Mouse (Mus musculus) c-Kit-positive CD71-positive TER-119-negative erythroid progenitor cells, embryonic 14.5 days (primary cell): ENCODE measurements at regions not wholly inside any gene's neighbourhood (a gene's known extent, or its start where the extent isn't known, plus 50 kb on each side); places are given as distances from the start of the nearest gene placed in this dataset.

Source experiments
- DNase-seq: peaks from one replicate; pipeline ENCODE4 v3.0.0-alpha.2; 2013; ENCODE audit warnings: low read depth

- DNase-seq: no peak
Observed at GRCm38 (mm10) chr9:52377761-52378160, 209.4 kb upstream of the Zc3h12c start.

DNA sequence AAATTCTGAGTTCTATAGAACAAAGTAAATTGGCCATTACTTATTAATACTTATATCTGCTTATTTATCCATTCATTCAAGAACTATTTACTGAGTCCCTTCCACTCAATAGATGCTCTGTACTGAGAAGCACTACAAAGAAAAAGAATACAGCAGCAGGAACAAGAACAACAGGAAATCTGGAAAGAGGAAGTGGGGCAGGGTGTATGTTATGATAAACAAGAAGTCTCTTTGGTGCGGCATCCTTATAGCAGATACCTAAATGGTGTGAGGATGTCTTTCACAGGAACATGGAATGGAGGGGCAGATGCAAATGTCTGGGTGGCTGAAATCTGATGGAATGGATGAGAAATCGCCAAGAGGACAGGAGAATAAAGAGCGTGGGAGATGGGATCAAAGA lies 208.5 kb upstream of the Zc3h12c start:
- DNase-seq: no peak

DNA sequence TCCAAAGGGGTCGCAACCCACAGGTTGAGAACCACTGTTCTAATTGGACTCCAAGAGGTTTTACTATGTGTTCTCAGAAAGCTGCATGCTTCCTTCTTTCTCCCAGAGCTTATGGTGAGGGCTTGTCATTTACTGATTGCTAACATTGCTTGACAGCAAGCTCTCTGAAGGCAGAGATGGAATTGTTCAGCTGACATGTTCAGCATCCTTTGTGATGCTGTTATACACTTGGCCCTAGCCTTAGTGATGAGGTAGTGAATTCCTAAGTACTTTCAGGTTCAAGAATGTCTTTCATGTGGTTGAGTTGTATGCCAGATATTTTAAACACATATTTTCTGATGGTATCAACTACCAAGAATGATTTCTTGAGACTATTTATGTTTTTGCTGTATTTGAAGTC lies 202.9 kb upstream of the Zc3h12c start:
- no peak for DNase-seq

DNA sequence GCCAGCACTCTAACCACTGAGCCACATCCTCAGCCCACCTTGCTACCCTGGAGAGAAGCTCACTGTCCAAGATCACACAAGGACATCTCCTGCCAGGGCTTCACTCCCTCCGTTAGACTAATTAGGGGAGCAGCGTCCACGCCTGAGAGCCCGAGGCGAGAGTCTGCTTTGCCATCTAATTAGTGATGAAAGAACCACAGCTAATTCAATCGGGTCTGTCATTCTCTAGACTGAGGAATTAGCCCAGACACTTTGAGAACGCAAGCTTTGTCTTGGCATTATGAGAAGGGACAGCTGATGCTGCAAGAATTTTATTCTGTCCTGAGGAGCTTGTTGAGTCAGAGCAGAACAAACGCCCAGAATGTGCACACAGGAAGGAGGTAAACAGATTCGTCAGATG lies 200.5 kb upstream of the Zc3h12c start:
- DNase-seq: no peak

DNA sequence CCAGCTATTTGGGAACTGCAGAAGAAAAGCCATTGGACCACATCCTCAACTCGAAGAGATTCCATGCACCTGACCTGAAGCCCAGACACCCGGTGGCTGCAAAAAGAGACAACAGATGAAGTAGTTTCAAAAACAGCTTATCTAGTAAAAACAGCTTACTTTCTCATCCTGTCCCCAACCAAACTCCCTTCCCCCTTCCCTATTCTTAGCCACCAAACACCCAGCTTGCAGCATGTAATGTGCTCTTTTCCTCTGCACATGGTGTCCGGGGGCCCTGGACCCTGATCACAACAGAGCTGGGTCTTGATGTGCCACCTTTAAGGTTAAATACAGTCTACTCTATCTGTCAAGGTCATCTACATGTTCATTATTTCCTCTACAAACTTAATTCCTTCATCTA lies 199.7 kb upstream of the Zc3h12c start:
- DNase-seq: no peak

- no peak for DNase-seq
Observed at GRCm38 (mm10) chr9:52366046-52366445, 197.7 kb upstream of the Zc3h12c start.

- no peak for DNase-seq
Observed at GRCm38 (mm10) chr9:52361599-52361998, 193.2 kb upstream of the Zc3h12c start.

- DNase-seq: no peak
Observed at GRCm38 (mm10) chr9:52359416-52359815, 191.0 kb upstream of the Zc3h12c start.

- DNase-seq: no peak
Observed at GRCm38 (mm10) chr9:52356549-52356948, 188.2 kb upstream of the Zc3h12c start.

DNA sequence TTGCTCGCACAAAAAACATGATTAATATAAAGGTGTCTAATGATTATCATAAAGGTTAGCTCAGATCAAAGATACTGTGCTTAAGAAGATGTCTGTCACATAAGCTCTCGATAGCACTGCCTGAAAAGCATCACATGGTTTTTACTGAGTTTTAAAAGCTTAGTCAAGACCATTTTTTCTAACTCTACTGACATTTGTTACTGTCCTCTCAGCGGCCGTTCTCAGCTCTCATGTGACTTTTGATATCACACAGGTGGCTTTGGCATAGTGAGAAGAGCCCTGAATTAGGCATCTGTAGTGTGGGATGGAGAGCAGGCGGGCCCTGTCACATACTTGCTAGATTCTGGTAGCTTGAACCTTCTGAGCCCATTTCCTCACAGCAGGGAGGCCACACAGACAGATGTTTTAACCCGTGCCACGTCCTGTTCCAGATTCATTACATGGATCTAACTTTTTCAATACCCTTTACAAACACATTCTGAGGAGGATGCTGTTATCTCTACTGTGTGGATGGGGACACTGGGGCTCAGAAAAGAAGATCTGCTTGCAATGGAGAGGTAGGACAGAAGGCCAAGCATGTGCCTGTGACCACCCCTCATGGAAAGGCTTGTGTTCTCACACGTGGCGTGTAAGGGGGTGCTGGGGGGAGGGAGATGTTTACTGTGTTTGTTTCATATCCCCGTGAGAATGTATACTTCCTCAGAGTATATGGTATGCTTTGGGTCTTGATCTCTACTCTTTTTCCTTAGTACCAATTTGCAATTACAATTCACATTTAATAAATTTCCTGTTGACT lies 187.0 kb upstream of the Zc3h12c start:
- no peak for DNase-seq

- no peak for DNase-seq
Observed at GRCm38 (mm10) chr9:52348536-52349527, 180.5 kb upstream of the Zc3h12c start.

- no peak for DNase-seq
Observed at GRCm38 (mm10) chr9:52344177-52344877, 176.0 kb upstream of the Zc3h12c start.

DNA sequence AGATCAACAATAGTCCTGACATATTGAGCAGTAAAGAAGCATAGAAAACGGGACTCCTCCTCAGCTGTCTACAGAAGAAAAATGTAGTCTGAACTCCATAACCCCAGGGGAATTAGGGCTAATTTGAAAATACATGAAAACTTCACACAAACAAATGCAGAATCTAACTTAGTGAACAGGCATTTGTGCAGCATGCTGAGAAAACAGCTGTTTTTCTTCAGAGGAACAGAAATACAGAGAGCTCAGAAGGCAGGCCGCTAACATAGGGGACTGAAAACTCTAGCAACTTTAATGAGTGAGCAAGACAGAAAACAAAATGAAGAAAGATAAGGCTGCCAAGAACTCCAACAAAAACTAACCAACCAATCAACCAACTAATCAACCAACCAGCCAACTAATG lies 172.7 kb upstream of the Zc3h12c start:
- DNase-seq: no peak

DNA sequence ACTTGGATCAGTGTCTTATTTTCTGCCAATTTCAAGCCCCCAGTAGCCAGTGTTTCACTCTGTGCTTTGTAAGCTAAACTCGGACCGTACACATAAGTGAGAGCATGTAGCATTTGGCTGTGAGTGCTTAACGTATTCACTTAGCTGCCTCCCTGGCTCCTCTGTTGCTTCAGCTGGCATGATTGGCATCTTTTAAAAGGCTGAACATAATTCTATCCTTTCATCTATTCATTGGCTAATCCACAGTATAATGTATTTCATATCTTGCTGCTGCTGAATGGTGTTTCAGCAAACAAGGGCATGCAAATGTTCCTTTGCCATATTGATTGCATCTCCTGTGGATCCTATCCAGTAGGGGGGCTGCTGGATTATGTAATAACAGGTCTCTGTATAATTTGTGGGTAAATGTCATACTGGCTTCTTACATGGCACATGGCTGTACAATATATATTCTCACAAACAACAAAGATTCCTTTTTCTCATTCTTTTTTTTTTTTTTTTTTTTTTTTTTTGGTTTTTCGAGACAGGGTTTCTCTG lies 169.5 kb upstream of the Zc3h12c start:
- DNase-seq: no peak

GRCm38 (mm10) chr9:52334767-52335166 lies 166.4 kb upstream of the Zc3h12c start:
- no peak for DNase-seq

DNA sequence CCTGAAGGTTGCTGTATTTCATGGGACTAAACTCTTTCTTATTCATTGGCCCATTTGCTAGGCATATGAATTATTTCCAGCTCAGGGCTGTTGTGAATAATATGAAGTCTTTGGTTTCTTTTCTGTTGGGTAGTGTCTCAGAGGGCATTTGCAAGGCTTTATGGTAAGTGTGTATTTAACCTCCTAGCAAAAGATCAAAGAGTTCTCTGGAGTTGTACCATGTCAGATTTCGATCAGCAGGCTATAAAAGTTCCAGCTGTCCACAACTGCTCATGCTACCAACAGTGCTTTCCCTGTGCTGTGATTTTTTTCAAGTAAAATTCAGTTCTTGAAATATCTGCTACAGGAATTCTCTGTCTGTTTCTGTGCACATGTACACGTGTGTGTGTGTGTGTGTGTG lies 165.5 kb upstream of the Zc3h12c start:
- DNase-seq: no peak

GRCm38 (mm10) chr9:52331748-52332147 lies 163.4 kb upstream of the Zc3h12c start:
- no peak for DNase-seq

GRCm38 (mm10) chr9:52330652-52331051 lies 162.3 kb upstream of the Zc3h12c start:
- DNase-seq: no peak

DNA sequence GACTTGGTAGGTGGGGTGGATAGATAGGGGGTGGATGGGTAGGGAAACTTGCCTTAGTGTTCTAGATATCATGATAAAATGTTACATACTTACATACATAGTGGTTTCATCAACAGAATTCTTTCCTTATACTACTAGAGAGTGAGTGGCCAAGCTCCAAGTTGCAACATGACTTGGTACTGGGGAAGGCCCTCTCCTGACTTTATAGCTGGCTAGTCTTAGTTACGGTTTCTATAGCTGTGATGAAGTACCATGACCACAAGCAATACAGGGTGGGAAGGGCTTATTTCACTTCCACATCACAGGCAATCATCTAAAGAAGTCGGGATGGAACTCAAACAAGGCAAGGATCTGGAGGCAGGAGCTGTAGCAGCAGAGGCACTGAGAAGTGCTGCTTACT lies 156.0 kb upstream of the Zc3h12c start:
- DNase-seq: no peak

DNA sequence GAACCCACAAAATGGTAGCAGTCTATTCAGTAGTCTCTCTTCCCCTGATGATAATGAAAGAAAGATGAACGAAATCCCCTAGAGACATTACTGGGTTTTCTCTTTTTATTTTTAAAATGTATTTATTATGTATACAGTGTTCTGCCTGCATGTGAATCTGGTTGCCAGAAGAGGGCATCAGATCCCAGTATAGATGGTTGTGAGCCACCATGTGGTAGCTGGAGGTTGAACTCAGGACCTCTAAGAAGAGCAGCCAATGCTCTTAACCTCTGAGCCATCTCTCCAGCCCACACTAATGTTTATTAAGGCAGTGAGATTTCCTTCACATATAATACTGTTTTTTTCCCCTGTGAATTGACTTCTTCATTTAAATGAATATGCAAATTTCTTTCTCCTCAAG lies 155.4 kb upstream of the Zc3h12c start:
- DNase-seq: no peak

GRCm38 (mm10) chr9:52323226-52323625 lies 154.9 kb upstream of the Zc3h12c start:
- no peak for DNase-seq

DNA sequence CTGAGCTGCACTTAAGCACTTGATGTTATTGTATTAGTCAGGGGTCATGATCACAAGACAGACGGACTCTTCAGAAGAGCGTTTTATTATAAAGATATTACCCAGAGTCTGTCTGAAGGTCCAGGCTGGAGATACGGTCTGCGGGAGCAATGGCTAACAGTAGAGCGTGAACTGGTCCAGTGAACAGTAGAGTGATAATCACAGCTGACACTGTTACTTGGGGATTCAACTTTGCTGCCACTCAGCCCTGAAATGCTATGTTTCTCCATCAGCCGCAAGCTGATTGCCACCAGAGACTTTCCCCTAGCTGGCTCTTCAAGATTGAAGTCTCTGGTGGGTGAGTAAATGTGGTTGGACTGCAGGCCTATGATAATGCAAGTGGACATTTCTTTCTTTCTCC lies 133.1 kb upstream of the Zc3h12c start:
- DNase-seq: no peak
